Mouse (Mus musculus): ENCODE data around the gene Ufd1. TPM values are rescaled to one million over a fixed set of nuclear protein-coding genes. Genes with fewer than 3 reads are reported as not detected.

Gene Ufd1
- total RNA-seq, 1 experiment from 2014 or later, result 96.0 TPM

DNA sequence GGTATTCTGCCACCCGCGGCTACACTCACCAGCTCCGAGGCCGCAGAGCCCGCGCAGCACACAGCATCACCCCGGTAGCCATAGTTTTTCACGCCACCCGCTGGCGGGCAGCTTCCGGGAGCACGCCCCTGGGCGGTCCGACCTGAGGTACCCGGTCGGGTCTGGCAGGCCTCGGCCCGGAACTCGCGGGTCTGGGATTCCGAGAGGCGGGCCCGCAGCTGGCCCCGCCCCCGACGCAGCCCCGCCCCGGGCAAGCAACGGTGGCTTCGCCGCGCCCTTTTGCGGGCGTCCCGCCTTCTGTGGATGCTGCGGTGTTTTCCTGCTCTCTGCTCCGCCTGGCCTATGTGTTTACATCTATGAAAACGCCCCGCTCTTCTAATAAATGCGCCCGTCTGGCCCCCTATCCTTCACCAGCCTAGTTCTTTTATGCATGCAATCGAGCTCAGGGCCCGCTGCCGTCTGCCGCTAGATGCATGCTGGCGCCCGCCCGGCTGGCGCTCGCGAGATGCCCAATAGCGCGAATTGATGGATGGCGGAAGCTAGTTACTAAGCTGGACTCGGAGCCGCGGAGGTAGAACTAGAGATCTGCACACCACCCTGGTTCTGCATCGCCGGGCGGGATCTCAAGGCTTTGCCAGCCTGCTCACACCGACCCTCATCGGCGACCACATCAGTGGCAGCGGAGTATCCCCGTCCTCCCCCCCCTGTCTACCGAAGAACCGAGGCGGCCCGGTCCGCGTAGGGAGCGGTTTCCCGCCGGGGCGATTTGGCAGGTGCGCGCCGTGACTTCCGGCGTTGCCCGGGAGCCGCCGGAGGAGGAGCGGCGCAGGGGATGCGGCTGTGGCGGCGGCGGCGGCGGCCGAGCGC lies 65.1 kb downstream of the Ufd1 start, which contains the start of the genes Mrpl40 and Hira:
Gene Mrpl40 (minus strand): TSS at position 421 of the 867 bp plus-strand sequence.
Gene Hira (plus strand): TSS at position 596 of the 867 bp plus-strand sequence.
- peak; percentile 83 for ATAC-seq (ENCODE audit: extremely low read depth, insufficient number of reproducible peaks, low FRiP score, poor library complexity, severe bottlenecking)

- peak; percentile 23; the same call in 1 of the 2 replicates for ATAC-seq (ENCODE audit: extremely low read depth, insufficient number of reproducible peaks, low FRiP score, poor library complexity, severe bottlenecking)
Observed at GRCm38 (mm10) chr16:18877386-18878090, 66.0 kb downstream of the Ufd1 start.

- ATAC-seq (ENCODE audit: extremely low read depth, insufficient number of reproducible peaks, low FRiP score, poor library complexity, severe bottlenecking), result no peak
Observed at GRCm38 (mm10) chr16:18878091-18878720, 66.6 kb downstream of the Ufd1 start.

GRCm38 (mm10) chr16:18884044-18884443 lies 72.5 kb downstream of the Ufd1 start:
- no peak for ATAC-seq (ENCODE audit: extremely low read depth, insufficient number of reproducible peaks, low FRiP score, poor library complexity, severe bottlenecking)

Other genes starting within 250 kb of the Ufd1 start
- gene Tbx1, start 221.1 kb upstream of the Ufd1 start, total RNA-seq (2017), result not detected in 2 replicates
- 4.8 and 5.4 TPM in 2 replicates for gene Gp1bb, start 189.4 kb upstream of the Ufd1 start, total RNA-seq (2017)
- gene Gm49601, start 185.4 kb upstream of the Ufd1 start, total RNA-seq (2017), result 2.3 and 4.8 TPM in 2 replicates
- 2.2 and 3.6 TPM in 2 replicates for gene Sept5, start 181.8 kb upstream of the Ufd1 start, total RNA-seq (2017)
- gene Cldn5, start 34.9 kb upstream of the Ufd1 start, total RNA-seq (2017), result not detected in 2 replicates
- gene Cdc45, start 208 bp downstream of the Ufd1 start, total RNA-seq (2017), result 4.7 and 5.2 TPM in 2 replicates
- gene 2510002D24Rik, start 24.8 kb downstream of the Ufd1 start, total RNA-seq (2017), result 41.2 and 58.1 TPM in 2 replicates
- gene Gm28539, start 24.8 kb downstream of the Ufd1 start, total RNA-seq (2017), result 0.23 TPM in 1 of 2 replicates, not detected in the other
- gene Mrpl40, start 65.1 kb downstream of the Ufd1 start, total RNA-seq (2017), result 34.1 and 42.5 TPM in 2 replicates
- 34.8 and 35.5 TPM in 2 replicates for gene Hira, start 65.3 kb downstream of the Ufd1 start, total RNA-seq (2017)

All from neutrophil, adult 5-6 weeks (primary cell).